Mouse (Mus musculus) limb, embryonic 13.5 days (tissue): ENCODE measurements around the gene Zfp507. TPM values are rescaled to one million over a fixed set of nuclear protein-coding genes. Genes with fewer than 3 reads are reported as not detected.

ENCODE experiments used
- ATAC-seq: fragments of 200-750 bp; cut with Nextera tagmentation; 2 replicates; pipeline ENCODE4 v1.8.0; 2017; ENCODE audit warnings: low read depth, moderate number of reproducible peaks, moderate TSS enrichment; ENCODE audit not compliant: low FRiP score
- H3K27ac ChIP-seq: fragments of 300-500 bp; sonication (generic); 2 replicates; pipeline ENCODE4 v1.5.1; 2015; ENCODE audit warnings: inconsistent platforms, mild to moderate bottlenecking, moderate library complexity
- H3K27me3 ChIP-seq: fragments of 300-500 bp; sonication (generic); 2 replicates; pipeline ENCODE4 v1.6.1; 2015; ENCODE audit warnings: mild to moderate bottlenecking, inconsistent platforms
- H3K36me3 ChIP-seq: fragments of 300-500 bp; sonication (generic); 2 replicates; pipeline ENCODE4 v1.6.1; 2015; ENCODE audit warnings: inconsistent platforms, mild to moderate bottlenecking, moderate library complexity
- H3K4me1 ChIP-seq: fragments of 300-500 bp; sonication (generic); 2 replicates; pipeline ENCODE4 v1.6.1; 2015; ENCODE audit warnings: inconsistent platforms
- H3K4me2 ChIP-seq: fragments of 300-500 bp; sonication (generic); replicated peaks from 2 replicates; pipeline ENCODE4 v1.6.1; 2015; ENCODE audit warnings: inconsistent platforms, mild to moderate bottlenecking, moderate library complexity
- H3K4me3 ChIP-seq: fragments of 300-500 bp; sonication (generic); 2 replicates; pipeline ENCODE4 v1.5.1; 2015; ENCODE audit warnings: moderate library complexity, mild to moderate bottlenecking, inconsistent platforms
- H3K9ac ChIP-seq: fragments of 300-500 bp; sonication (generic); 2 replicates; pipeline ENCODE4 v1.6.1; 2015; ENCODE audit warnings: mild to moderate bottlenecking, inconsistent platforms
- H3K9me3 ChIP-seq: fragments of 300-500 bp; sonication (generic); 2 replicates; pipeline ENCODE4 v1.6.1; 2016; ENCODE audit warnings: inconsistent platforms
- WGBS: fragments of 180-500 bp; shearing (Covaris S2); methylation state at CpG from one replicate; pipeline ENCODE4 v1.1.7; 2015; 5-methylcytosine and 5-hydroxymethylcytosine counted together
- polyA plus RNA-seq: library from polyadenylated mRNA; unstranded; fragments of >200 nt; fragmentation: Nextera tagmentation; extraction: Ambion mirVana; gene quantifications from 2 replicates; pipeline ENCODE4 v1.2.1, GENCODE M21; 2015

The Zfp507 gene
- 20.8 and 22.5 TPM in 2 replicates for polyA plus RNA-seq

DNA sequence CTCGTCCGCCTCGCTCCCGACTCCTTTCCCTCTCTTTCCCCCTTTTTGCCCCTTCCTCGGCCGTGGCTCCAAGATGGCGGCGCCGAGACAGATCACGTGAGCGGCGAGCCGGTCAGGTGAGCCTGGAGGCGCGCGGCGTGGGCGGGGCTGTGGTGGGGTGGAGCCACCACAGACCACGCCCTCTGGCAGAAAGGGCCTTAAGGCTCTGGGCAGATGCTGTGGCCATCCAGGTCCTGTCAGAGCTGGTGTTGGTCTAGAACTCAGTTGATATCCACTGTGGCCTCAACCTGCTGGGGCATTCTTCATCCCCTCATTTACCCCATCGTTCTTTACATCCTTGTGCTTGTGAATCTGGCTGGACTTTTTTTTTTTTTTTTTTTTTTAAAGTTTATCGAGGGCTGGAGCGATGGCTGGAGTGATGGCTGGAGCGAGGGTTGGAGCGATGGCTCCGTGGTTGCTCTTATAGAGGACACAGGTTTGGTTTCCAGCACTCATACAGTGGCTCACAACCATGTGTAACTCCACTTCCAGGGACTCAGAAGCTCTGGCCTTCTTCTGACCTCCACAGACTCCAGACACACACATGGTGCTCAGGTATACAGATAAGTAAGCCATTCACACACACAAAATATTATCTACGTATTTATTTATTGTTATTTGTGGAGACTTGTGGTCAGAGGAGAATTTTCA is at the start of gene Zfp507:
Gene Zfp507, minus strand, starts transcription at position 98 of the 690 bp plus-strand sequence.
- 20% methylated on average over 26 of the region's 26 CpGs for WGBS

DNA sequence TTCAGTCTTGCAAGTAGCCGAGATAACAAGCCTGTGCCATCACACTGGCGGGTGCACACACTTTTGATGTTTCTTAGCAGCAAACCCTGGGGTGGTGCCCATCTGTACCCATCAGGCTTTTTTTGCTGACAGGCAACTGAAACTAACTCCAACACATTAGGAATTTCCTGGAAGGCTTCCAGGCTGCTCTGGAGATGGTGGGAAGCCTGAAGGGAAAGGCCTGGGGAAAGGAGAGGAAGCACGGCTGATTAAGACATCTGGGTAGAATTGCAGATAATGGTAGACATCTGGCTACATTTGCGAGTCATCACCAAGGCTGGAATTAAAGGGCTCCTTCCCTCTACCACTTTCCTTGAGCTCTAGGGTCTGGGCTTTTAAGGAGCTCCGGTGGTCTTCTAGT is 47.6 kb upstream of the Zfp507 start:
- no peak overlapping the region for H3K9ac ChIP-seq
- no peak overlapping the region for H3K4me3 ChIP-seq
- 50% methylated on average over 5 of the region's 5 CpGs for WGBS
- H3K4me2 ChIP-seq, result no peak overlapping the region
- peaks cover 4% of the 10 kb centered on the region; the same call in 1 of the 2 replicates for H3K4me1 ChIP-seq
- no peak overlapping the region for H3K27ac ChIP-seq
- no peak for ATAC-seq
- H3K9me3 ChIP-seq, result peaks cover 6% of the 10 kb centered on the region; the same call in 1 of the 2 replicates
- H3K36me3 ChIP-seq, result no peaks in the 10 kb centered on the region
- 0 out of 2 replicates have a peak, but pooled peaks cover 3% of the 10 kb centered on the region for H3K27me3 ChIP-seq

More for the DNA sequence above, at the start of gene Zfp507:
- ATAC-seq, result peak; percentile 94
- peak within 1 kb of the TSS; percentile 97 for H3K9ac ChIP-seq
- peaks cover 10% of the 10 kb centered on the region for H3K4me1 ChIP-seq
- peak within 1 kb of the TSS; percentile 82 for H3K4me2 ChIP-seq
- H3K9me3 ChIP-seq, result no peaks in the 10 kb centered on the region
- H3K36me3 ChIP-seq, result peaks cover 30% of the 10 kb centered on the region
- H3K27me3 ChIP-seq, result no peaks in the 10 kb centered on the region
- H3K4me3 ChIP-seq, result peak within 1 kb of the TSS; percentile 88
- H3K27ac ChIP-seq, result peak within 1 kb of the TSS; percentile 86

DNA sequence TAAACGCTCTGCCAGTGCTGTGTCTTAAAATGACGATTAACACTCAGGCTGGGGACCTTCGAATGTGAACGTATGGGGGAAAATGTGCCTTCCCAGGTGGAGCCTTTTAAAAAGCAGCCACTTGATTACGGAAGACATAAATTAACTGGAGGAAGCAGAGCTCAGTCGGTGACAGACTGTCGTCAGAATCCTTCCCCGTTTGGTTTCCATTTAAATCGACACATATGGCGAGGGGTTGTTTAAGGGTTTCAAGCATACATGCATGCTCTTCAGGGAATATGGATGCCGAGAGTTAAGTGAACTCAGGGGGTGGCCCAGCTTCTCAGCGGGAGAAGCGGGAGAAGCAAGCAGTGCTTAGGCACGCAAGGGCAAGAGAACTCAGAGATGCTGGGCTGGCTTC is 45.7 kb upstream of the Zfp507 start:
- Histone ChIP-seq H3K36me3 (no peaks in the 10 kb centered on the region), H3K9me3 (peaks cover 6% of the 10 kb centered on the region; the same call in 1 of the 2 replicates), H3K4me1 (peaks cover 4% of the 10 kb centered on the region; the same call in 1 of the 2 replicates), H3K9ac (peak overlapping the region; percentile 51), H3K4me3 (peak overlapping the region; percentile 11; the same call in 1 of the 2 replicates), H3K27ac (0 out of 2 replicates have a peak overlapping the region, but pooled peaks have one; percentile 15), H3K4me2 (peak overlapping the region; percentile 54), H3K27me3 (0 out of 2 replicates have a peak, but pooled peaks cover 3% of the 10 kb centered on the region)
- no peak for ATAC-seq
- 7% methylated on average over 14 of the region's 14 CpGs for WGBS

DNA sequence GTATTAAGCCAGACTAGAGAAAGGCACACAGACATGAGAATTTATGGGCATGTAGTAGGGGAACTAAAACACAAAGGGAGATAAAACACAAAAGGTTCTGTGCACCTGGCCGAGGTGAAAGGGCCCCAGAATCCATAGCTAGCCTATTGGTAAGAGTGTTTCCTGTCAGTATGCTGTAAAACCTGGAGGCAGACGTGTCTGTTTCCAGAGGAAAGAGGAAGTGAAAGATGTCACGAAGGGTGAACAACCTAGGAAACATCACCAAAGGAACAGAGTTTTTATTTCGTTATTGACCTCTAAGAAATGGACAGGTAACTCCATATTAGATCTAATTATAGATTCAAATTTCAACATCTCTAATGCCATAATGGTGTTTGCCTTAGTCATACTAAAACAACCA is 37.7 kb upstream of the Zfp507 start:
- Histone ChIP-seq H3K9ac (no peak overlapping the region), H3K36me3 (no peaks in the 10 kb centered on the region), H3K4me2 (no peak overlapping the region), H3K4me3 (no peak overlapping the region), H3K9me3 (no peaks in the 10 kb centered on the region), H3K27ac (no peak overlapping the region), H3K4me1 (no peaks in the 10 kb centered on the region), H3K27me3 (no peaks in the 10 kb centered on the region)
- 71% methylated on average over 4 of the region's 4 CpGs for WGBS
- ATAC-seq, result no peak

DNA sequence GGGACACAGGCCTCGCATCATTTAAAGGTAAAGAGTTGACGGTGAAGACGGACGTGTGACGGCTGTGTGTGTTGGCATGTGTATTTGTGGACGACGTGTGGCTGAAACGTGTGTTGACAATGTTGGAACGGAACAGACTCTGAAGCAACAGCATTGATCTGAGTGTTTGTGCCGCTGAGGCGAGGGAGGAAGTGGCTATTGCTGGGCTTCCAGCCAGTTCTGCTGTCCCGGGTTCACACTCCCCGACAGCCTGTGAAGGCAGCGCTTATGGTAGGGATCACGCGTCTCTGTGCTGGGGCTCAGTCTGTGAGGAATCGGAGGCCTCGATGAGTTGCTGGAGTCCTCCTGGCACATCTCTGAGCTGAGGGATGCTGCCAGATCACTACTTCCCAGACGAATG is 34.0 kb upstream of the Zfp507 start:
- Histone ChIP-seq H3K9me3 (no peaks in the 10 kb centered on the region), H3K27me3 (no peaks in the 10 kb centered on the region), H3K9ac (no peak overlapping the region), H3K36me3 (no peaks in the 10 kb centered on the region), H3K4me3 (no peak overlapping the region), H3K4me2 (no peak overlapping the region), H3K27ac (no peak overlapping the region), H3K4me1 (no peaks in the 10 kb centered on the region)
- no peak for ATAC-seq
- 65% methylated on average over 19 of the region's 19 CpGs for WGBS

DNA sequence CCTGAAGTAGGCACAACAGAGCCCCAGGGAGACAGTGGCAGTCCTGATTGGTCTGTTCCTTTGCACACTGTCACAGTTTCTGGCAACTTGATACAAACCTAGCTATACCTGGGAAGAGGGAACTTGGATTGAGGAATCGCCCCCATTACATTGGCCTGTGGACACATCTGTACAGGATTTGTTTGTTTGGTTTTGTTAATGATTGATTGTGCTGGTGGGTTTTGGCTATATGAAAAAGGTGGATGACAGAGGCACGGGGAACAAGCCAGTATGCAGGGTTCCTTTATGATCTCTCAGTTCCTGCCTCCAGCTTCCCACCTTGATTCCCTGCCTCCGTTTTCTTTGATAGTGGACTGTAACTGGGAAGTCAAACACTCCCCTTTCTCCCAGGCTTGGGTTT is 33.6 kb upstream of the Zfp507 start:
- H3K4me3 ChIP-seq, result no peak overlapping the region
- 75% methylated on average over 3 of the region's 3 CpGs for WGBS
- no peak overlapping the region for H3K4me2 ChIP-seq
- no peaks in the 10 kb centered on the region for H3K27me3 ChIP-seq
- no peak for ATAC-seq
- H3K27ac ChIP-seq, result no peak overlapping the region
- H3K9me3 ChIP-seq, result no peaks in the 10 kb centered on the region
- H3K9ac ChIP-seq, result no peak overlapping the region
- no peaks in the 10 kb centered on the region for H3K36me3 ChIP-seq
- no peaks in the 10 kb centered on the region for H3K4me1 ChIP-seq

DNA sequence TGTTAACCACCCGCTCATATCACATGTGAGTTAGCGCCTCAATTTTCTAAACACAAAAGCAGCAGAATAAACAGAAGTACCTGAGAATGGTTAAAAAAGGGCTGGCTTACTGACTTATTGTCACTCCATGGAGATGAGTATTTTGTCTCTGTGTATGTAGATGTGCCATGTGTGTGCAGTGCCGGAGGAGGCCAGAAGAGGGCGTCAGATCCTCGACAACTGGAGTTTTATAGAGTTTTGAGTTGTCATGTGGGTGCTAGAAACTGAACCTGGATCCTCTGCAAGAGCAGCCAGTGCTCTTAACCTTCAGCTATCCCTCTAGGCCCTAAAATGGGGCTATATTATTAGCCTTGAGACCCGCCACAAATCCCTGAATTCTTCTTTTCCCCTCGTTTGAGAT is 27.3 kb upstream of the Zfp507 start:
- WGBS, result 86% methylated on average over 7 of the region's 7 CpGs
- Histone ChIP-seq H3K4me1 (no peaks in the 10 kb centered on the region), H3K36me3 (no peaks in the 10 kb centered on the region), H3K9ac (no peak overlapping the region), H3K9me3 (no peaks in the 10 kb centered on the region), H3K27ac (no peak overlapping the region), H3K4me2 (no peak overlapping the region), H3K27me3 (no peaks in the 10 kb centered on the region), H3K4me3 (no peak overlapping the region)
- ATAC-seq, result no peak

DNA sequence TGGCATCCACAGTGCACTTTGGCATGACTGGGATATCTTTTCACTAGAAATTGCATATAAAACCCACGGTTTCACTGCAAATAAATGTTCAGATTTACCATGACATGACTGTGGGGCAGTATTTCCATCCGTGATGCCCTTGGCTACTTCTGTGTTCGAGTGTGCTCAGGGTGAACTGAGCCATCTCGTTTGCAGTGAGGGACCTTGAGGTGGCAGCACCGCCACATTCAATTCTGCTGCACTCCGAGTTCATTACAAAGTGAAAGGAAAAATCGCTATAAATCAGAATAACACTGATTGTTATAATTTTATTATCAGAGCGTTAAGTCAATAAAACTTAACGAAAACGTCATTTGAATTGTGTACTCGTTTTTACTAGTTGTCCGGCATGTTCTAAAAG is 21.1 kb upstream of the Zfp507 start:
- Histone ChIP-seq H3K4me2 (no peak overlapping the region), H3K27me3 (no peaks in the 10 kb centered on the region), H3K4me1 (no peaks in the 10 kb centered on the region), H3K9me3 (no peaks in the 10 kb centered on the region; the same call in 1 of the 2 replicates), H3K36me3 (no peaks in the 10 kb centered on the region), H3K4me3 (no peak overlapping the region), H3K27ac (no peak overlapping the region), H3K9ac (no peak overlapping the region)
- no peak for ATAC-seq
- WGBS, result 68% methylated on average over 12 of the region's 12 CpGs

DNA sequence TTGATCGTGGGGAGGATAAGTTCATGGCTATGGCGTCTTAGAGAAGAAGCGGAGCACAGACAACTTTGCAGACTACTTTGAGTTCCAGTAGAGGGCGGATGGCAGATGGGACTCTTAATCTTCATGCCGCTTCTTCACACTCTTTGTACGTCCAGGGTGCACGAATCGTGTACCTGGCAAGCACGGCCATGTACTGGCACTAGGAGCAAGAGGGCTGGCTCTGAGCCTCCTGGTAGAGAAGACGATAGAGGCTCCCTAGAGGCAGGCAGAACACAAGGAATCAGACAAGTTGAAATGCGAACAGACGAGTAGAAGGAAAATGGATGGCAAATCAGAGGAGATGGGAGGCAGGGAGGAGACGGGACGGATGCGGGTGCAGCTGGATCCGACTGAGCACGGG is 19.5 kb upstream of the Zfp507 start:
- no peak overlapping the region for H3K27ac ChIP-seq
- no peaks in the 10 kb centered on the region for H3K4me1 ChIP-seq
- ATAC-seq, result no peak
- no peaks in the 10 kb centered on the region for H3K27me3 ChIP-seq
- H3K9me3 ChIP-seq, result no peaks in the 10 kb centered on the region; the same call in 1 of the 2 replicates
- no peak overlapping the region for H3K4me2 ChIP-seq
- WGBS, result 88% methylated on average over 17 of the region's 17 CpGs
- H3K9ac ChIP-seq, result no peak overlapping the region
- H3K36me3 ChIP-seq, result no peaks in the 10 kb centered on the region
- H3K4me3 ChIP-seq, result no peak overlapping the region

DNA sequence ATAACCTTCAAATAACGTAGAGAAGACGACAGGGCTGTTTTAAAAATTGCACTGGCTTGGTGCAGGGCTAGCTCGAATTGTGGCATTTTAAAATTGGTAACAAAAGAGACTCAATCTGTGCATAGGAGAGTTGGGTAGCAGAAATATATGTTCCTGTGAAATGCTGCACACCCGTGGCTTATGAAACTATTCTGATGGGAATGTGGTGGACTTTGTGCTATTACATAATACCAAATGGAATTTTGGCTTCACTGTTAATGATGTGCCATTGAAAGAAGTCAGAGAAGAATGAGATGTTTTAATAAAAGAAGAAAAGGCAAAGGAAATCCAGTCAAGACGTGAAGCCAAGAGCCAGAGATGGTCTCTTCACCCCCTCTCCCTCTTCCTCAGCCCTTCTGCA is 18.6 kb upstream of the Zfp507 start:
- H3K27me3 ChIP-seq, result no peaks in the 10 kb centered on the region
- ATAC-seq, result peak; percentile 57; the same call in 1 of the 2 replicates
- H3K9ac ChIP-seq, result no peak overlapping the region
- H3K4me1 ChIP-seq, result no peaks in the 10 kb centered on the region
- 0 out of 2 replicates have a peak overlapping the region, but pooled peaks have one; percentile 61 for H3K27ac ChIP-seq
- 57% methylated on average over 5 of the region's 5 CpGs for WGBS
- no peak overlapping the region for H3K4me3 ChIP-seq
- H3K4me2 ChIP-seq, result no peak overlapping the region
- H3K36me3 ChIP-seq, result no peaks in the 10 kb centered on the region
- no peaks in the 10 kb centered on the region; the same call in 1 of the 2 replicates for H3K9me3 ChIP-seq

DNA sequence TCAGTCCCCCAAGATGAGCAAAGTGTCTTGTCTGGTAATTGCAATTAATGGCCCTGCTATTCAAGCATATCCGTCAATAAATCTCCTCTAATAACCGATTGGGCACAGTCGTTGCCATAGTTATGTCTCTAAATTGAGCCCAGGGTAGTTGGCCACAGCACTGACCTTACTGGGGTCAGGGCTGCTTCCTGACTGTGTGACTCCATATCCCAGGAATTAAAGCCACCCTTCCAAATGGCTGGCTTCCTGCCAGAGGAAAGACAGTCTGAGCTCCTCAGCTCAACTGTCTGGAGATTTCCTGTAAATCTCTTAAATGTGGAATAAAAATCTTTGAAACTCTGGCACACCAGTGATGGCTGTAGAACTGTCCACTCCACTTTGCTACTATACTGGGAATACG is 16.7 kb upstream of the Zfp507 start:
- no peaks in the 10 kb centered on the region for H3K36me3 ChIP-seq
- H3K4me2 ChIP-seq, result no peak overlapping the region
- H3K4me1 ChIP-seq, result no peaks in the 10 kb centered on the region
- H3K9me3 ChIP-seq, result no peaks in the 10 kb centered on the region; the same call in 1 of the 2 replicates
- H3K9ac ChIP-seq, result no peak overlapping the region
- H3K4me3 ChIP-seq, result no peak overlapping the region
- no peaks in the 10 kb centered on the region for H3K27me3 ChIP-seq
- no peak for ATAC-seq
- no peak overlapping the region for H3K27ac ChIP-seq
- 63% methylated on average over 4 of the region's 4 CpGs for WGBS

DNA sequence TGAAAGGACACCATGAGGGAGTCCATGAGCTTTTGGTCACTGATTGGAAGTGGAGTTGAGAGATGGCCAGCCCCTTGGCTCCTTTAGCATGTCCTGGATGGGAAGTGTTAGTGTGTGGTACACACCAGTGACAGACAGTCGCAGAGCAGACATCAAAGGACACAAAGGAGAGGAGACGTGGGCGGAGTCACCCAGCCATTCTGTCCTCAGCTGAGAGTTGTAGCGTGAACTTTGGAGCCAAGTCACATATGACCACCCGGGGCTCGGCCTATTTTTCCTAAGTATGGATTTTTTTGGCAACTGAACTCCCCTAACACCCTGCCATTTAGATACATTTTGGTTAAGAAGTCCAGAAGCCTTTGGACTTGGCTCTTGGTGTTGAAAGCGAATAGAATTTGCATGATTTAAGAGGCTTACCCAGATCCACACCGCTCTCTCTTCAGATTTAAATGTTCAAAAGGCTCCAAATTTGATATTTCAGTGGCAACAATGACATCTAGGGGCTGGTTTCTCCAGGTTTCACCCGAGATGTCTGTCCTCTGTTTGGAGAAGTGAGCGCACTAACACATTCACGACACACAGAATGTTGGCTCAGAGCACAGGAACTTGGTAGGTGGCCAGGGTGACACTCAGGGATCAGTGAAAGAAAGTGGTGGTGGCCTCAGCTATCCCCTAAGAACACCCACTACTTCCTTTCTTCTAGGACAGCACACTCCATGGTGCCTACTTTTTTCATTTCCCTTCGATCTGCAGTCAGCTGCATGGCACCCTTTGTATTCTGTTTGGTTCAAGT is 12.2 kb upstream of the Zfp507 start:
- no peaks in the 10 kb centered on the region for H3K4me1 ChIP-seq
- no peak overlapping the region for H3K4me2 ChIP-seq
- no peaks in the 10 kb centered on the region for H3K9me3 ChIP-seq
- H3K27ac ChIP-seq, result no peak overlapping the region
- no peak overlapping the region for H3K9ac ChIP-seq
- H3K4me3 ChIP-seq, result no peak overlapping the region
- no peaks in the 10 kb centered on the region for H3K27me3 ChIP-seq
- 79% methylated on average over 12 of the region's 12 CpGs for WGBS
- H3K36me3 ChIP-seq, result no peaks in the 10 kb centered on the region
- ATAC-seq, result no peak
